Comparison of ENCODE assay signal across 10 mouse cellular contexts in genomic region chr11:3474480-3475115, GRCm38 (mm10). TPM values are rescaled to one million over a fixed set of nuclear protein-coding genes. Genes with fewer than 3 reads are reported as not detected.
A peak's percentile ranks its signal among the peaks of the same experiment; 100 is the strongest.
DNase-seq lines count a peak whose midpoint lies in the region; ATAC-seq and TF ChIP-seq lines count a peak whose summit lies in the region.
"Had no signal": no experiment of that assay in that cellular context is flagged by ENCODE, and none has a peak within 500 bp of the region (broad histone marks: within the 10 kb centered on the region; RNA-seq: fewer than 3 reads in every experiment).

No protein-coding gene starts in this region.

- no peak for TF ChIP-seq EP300 in CH12.LX (IDR thresholded peaks at IDR 0.05; ENCODE audit: low read length)
- no peak for TF ChIP-seq EP300 in liver, embryonic 14.5 days (IDR thresholded peaks at IDR 0.05; ENCODE audit: low read depth)

- CTCF ChIA-PET in Patski (lab: Charles Lee): interaction anchor here (0.9 to 6.6 kb wide), 14 partner anchors 9 to 332 kb away, joined by 3 to 154 read pairs (median 4); partner anchors contain the start of genes Inpp5j and Selenom

- no peaks in the 10 kb centered on the region for H3K4me1 ChIP-seq in kidney, embryonic 16.5 days (ENCODE audit: insufficient read depth, low read length)
- H3K4me1 ChIP-seq in CH12.LX (ENCODE audit: control insufficient read depth in 1 of 2, insufficient read depth in 2 of 2): no peaks in the 10 kb centered on the region
- H3K4me1 ChIP-seq in liver, embryonic 14.5 days (replicated peaks; ENCODE audit: control insufficient read depth in 2 of 2, insufficient read depth in 2 of 2, low read length in 1 of 2): no peaks in the 10 kb centered on the region
- no peaks in the 10 kb centered on the region for H3K4me1 ChIP-seq in forebrain, embryonic 16.5 days (replicated peaks; ENCODE audit: control insufficient read depth, insufficient read depth, low read length)
- H3K4me1 ChIP-seq: forebrain, embryonic 13.5 days; neural tube, embryonic 13.5 days had no signal

- dilution Hi-C loops in CH12.LX (cut with MboI; ENCODE audit: extremely low pct_ligation_motif_present, extremely low pct_unique_long_range_greater_than_20kb, low sequenced_read_pairs): no loop called here

- TF ChIP-seq CTCF in CH12.LX (conservative IDR thresholded peaks at IDR 0.05 in 1 of 2, IDR thresholded peaks at IDR 0.05 in 1 of 2; ENCODE audit: low read depth in 2 of 2, low read length in 2 of 2): peak; percentile 71 to 84
- TF ChIP-seq CTCF in Patski (IDR thresholded peaks at IDR 0.05): peak; percentile 93
- peak; percentile 75 for TF ChIP-seq CTCF in liver, embryonic 14.5 days (IDR thresholded peaks at IDR 0.05; ENCODE audit: low read depth)

- peak; percentile 79 for TF ChIP-seq RAD21 in CH12.LX (IDR thresholded peaks at IDR 0.05; ENCODE audit: low read depth, low read length)

- H3K27me3 ChIP-seq in kidney, embryonic 16.5 days (ENCODE audit: insufficient read depth, low read length): no peaks in the 10 kb centered on the region
- peaks cover 7% of the 10 kb centered on the region for H3K27me3 ChIP-seq in CH12.LX (replicated peaks)
- no peaks in the 10 kb centered on the region for H3K27me3 ChIP-seq in Patski
- no peaks in the 10 kb centered on the region for H3K27me3 ChIP-seq in liver, embryonic 14.5 days (ENCODE audit: control insufficient read depth, insufficient read depth, low read length)
- H3K27me3 ChIP-seq in forebrain, embryonic 16.5 days (replicated peaks; ENCODE audit: control insufficient read depth, insufficient read depth, low read length): no peaks in the 10 kb centered on the region
- H3K27me3 ChIP-seq: forebrain, embryonic 13.5 days had no signal

- no peaks in the 10 kb centered on the region for H3K79me2 ChIP-seq in CH12.LX (replicated peaks; ENCODE audit: control insufficient read depth, extremely low read depth, insufficient read depth, poor library complexity, severe bottlenecking)

- no peaks in the 10 kb centered on the region for H3K9me3 ChIP-seq in kidney, embryonic 16.5 days (ENCODE audit: low read length)
- no peaks in the 10 kb centered on the region for H3K9me3 ChIP-seq in CH12.LX (replicated peaks; ENCODE audit: low read length)
- no peaks in the 10 kb centered on the region for H3K9me3 ChIP-seq in liver, embryonic 14.5 days (ENCODE audit: control insufficient read depth, low read length)
- H3K9me3 ChIP-seq in forebrain, embryonic 16.5 days (ENCODE audit: control insufficient read depth, low read length): no peaks in the 10 kb centered on the region
- H3K9me3 ChIP-seq: forebrain, embryonic 13.5 days; neural tube, embryonic 13.5 days had no signal

- no peaks in the 10 kb centered on the region for H3K36me3 ChIP-seq in kidney, embryonic 16.5 days (ENCODE audit: insufficient read depth, low read length)
- no peaks in the 10 kb centered on the region for H3K36me3 ChIP-seq in CH12.LX (replicated peaks in 1 of 2; ENCODE audit: control insufficient read depth in 1 of 2, insufficient read depth in 1 of 2, low read length in 1 of 2)
- H3K36me3 ChIP-seq in liver, embryonic 14.5 days (replicated peaks; ENCODE audit: control insufficient read depth, insufficient read depth, low read depth): no peaks in the 10 kb centered on the region
- H3K36me3 ChIP-seq in forebrain, embryonic 16.5 days (ENCODE audit: control insufficient read depth, insufficient read depth): no peaks in the 10 kb centered on the region
- H3K36me3 ChIP-seq: neural tube, embryonic 13.5 days had no signal

- ATAC-seq in kidney, embryonic 16.5 days (ENCODE audit: low FRiP score, low TSS enrichment): no peak
- ATAC-seq in Patski: no peak
- 0 out of 2 replicates have a peak, but pooled peaks have one; percentile 10 for ATAC-seq in liver, embryonic 14.5 days (ENCODE audit: insufficient read depth)
- ATAC-seq in forebrain, embryonic 16.5 days: no peak
- ATAC-seq: forebrain, embryonic 13.5 days had no signal

- no peak overlapping the region for H3K27ac ChIP-seq in kidney, embryonic 16.5 days (ENCODE audit: low read length)
- no peak overlapping the region for H3K27ac ChIP-seq in CH12.LX (ENCODE audit: insufficient read depth, low read depth)
- no peak overlapping the region for H3K27ac ChIP-seq in liver, embryonic 14.5 days
- no peak overlapping the region for H3K27ac ChIP-seq in forebrain, embryonic 16.5 days (ENCODE audit: low read length)
- H3K27ac ChIP-seq: forebrain, embryonic 13.5 days; neural tube, embryonic 13.5 days had no signal

- H3K4me3 ChIP-seq in kidney, embryonic 16.5 days (ENCODE audit: low read length): no peak overlapping the region
- H3K4me3 ChIP-seq in CH12.LX (replicated peaks in 1 of 3; ENCODE audit: low read depth in 2 of 3, low read length in 2 of 3, poor library complexity in 1 of 3): no peak overlapping the region
- H3K4me3 ChIP-seq in liver, embryonic 14.5 days (ENCODE audit: insufficient read depth in 1 of 2, low read depth in 2 of 2, low read length in 2 of 2): no peak overlapping the region
- no peak overlapping the region for H3K4me3 ChIP-seq in forebrain, embryonic 16.5 days (replicated peaks; ENCODE audit: low read length)
- H3K4me3 ChIP-seq: forebrain, embryonic 13.5 days; neural tube, embryonic 13.5 days had no signal

- no peak overlapping the region for H3K4me2 ChIP-seq in kidney, embryonic 16.5 days (replicated peaks; ENCODE audit: low read depth, low read length)
- H3K4me2 ChIP-seq in CH12.LX (ENCODE audit: insufficient read depth, low read depth, poor library complexity, severe bottlenecking): no peak overlapping the region
- no peak overlapping the region for H3K4me2 ChIP-seq in liver, embryonic 14.5 days (ENCODE audit: low read depth)
- H3K4me2 ChIP-seq in forebrain, embryonic 16.5 days (ENCODE audit: low read length): no peak overlapping the region
- H3K4me2 ChIP-seq: forebrain, embryonic 13.5 days; neural tube, embryonic 13.5 days had no signal

- TF ChIP-seq POLR2A in CH12.LX (IDR thresholded peaks at IDR 0.05; ENCODE audit: low read depth, low read length): no peak

- POLR2A ChIA-PET in Patski (lab: Charles Lee): interaction anchor here (0.9 to 1.6 kb wide), 2 partner anchors 9 to 40 kb away, joined by 3 to 7 read pairs; partner anchors contain the start of gene Selenom

- H3K9ac ChIP-seq in kidney, embryonic 16.5 days (replicated peaks; ENCODE audit: low read length): no peak overlapping the region
- no peak overlapping the region for H3K9ac ChIP-seq in CH12.LX (ENCODE audit: insufficient read depth, low read depth)
- no peak overlapping the region for H3K9ac ChIP-seq in liver, embryonic 14.5 days (replicated peaks)
- H3K9ac ChIP-seq in forebrain, embryonic 16.5 days (replicated peaks; ENCODE audit: low read depth, low read length): no peak overlapping the region
- H3K9ac ChIP-seq: forebrain, embryonic 13.5 days; neural tube, embryonic 13.5 days had no signal

- DNase-seq in kidney, adult 18-20 months: peak; percentile 50
- DNase-seq in CH12.LX (ENCODE audit: extremely low read depth) (peak; percentile 26), Patski (ENCODE audit: low read depth, low spot score) (no peak)
- no peak for DNase-seq in liver, embryonic 14.5 days (ENCODE audit: low read depth in 3 of 3, low spot score in 3 of 3)
- no peak for DNase-seq in right cerebral cortex, postnatal 36 days (ENCODE audit: low spot score in 2 of 2)

- in situ Hi-C loops in CH12.LX (cut with MboI; ENCODE audit: low pct_ligation_motif_present, low pct_unique_long_range_greater_than_20kb, low sequenced_read_pairs): loop anchor here (5.0 to 10.0 kb wide), 2 partner anchors 53 to 320 kb away; no protein-coding TSS in a partner anchor
- in situ Hi-C loops in Patski (cut with MboI; ENCODE audit: low pct_unique_long_range_greater_than_20kb): loop anchor here (5.0 to 10.0 kb wide), 2 partner anchors 38 to 130 kb away; partner anchors contain the start of gene Selenom

- WGBS in kidney, embryonic 16.5 days: 89% methylated on average over 7 of the region's 7 CpGs
- WGBS in liver, embryonic 14.5 days (ENCODE audit: insufficient replicate concordance): 34% methylated on average over 7 of the region's 7 CpGs
- 88% methylated on average over 6 of the region's 7 CpGs for WGBS in forebrain, embryonic 16.5 days

RNA-seq across cellular contexts. Expression of gene Pla2g3, which starts 13.5 kb away (rescaled TPM):
- 0.32 and 0.56 TPM in 2 replicates for polyA plus RNA-seq in kidney, embryonic 16.5 days (2015; fragmentation: Nextera tagmentation; extraction: Ambion mirVana)
- total RNA-seq in CH12.LX (2012; rRNA removed): not detected in 2 replicates
- total RNA-seq in CH12.LX (2014; rRNA removed): not detected in 2 replicates
- polyA plus RNA-seq in CH12.LX (2012; ENCODE audit: insufficient read length, low read depth): not detected in 2 replicates
- 0.37 TPM for polyA plus RNA-seq in Patski (2021)
- polyA plus RNA-seq in liver, embryonic 14.5 days (2012; rRNA removed): 0.06 and 0.11 TPM in 2 replicates
- polyA plus RNA-seq in liver, embryonic 14.5 days (2014; fragmentation: Nextera tagmentation; extraction: Ambion mirVana): 0.04 and 0.13 TPM in 2 replicates
- polyA plus RNA-seq in forebrain, embryonic 16.5 days (2015; fragmentation: Nextera tagmentation; extraction: Ambion mirVana): 0.89 and 1.0 TPM in 2 replicates
- total RNA-seq: hematopoietic stem cell, adult 5-6 weeks had no signal

RNA-seq across cellular contexts. Expression of gene Rnf185, which starts 22.4 kb away (rescaled TPM):
- polyA plus RNA-seq in kidney, embryonic 16.5 days (2015; fragmentation: Nextera tagmentation; extraction: Ambion mirVana): 45.5 and 47.0 TPM in 2 replicates
- total RNA-seq in CH12.LX (2012; rRNA removed) (15.6 and 15.7 TPM in 2 replicates), CH12.LX (2014; rRNA removed) (22.7 and 26.4 TPM in 2 replicates)
- polyA plus RNA-seq in CH12.LX (2012; ENCODE audit: insufficient read length, low read depth) (25.3 and 26.7 TPM in 2 replicates), Patski (2021) (44.8 TPM)
- 5.0 and 5.5 TPM in 2 replicates for polyA plus RNA-seq in liver, embryonic 14.5 days (2012; rRNA removed)
- 8.5 and 9.2 TPM in 2 replicates for polyA plus RNA-seq in liver, embryonic 14.5 days (2014; fragmentation: Nextera tagmentation; extraction: Ambion mirVana)
- polyA plus RNA-seq in forebrain, embryonic 16.5 days (2015; fragmentation: Nextera tagmentation; extraction: Ambion mirVana): 42.6 and 43.2 TPM in 2 replicates

RNA-seq across cellular contexts. Expression of gene Inpp5j, which starts 30.0 kb away (rescaled TPM):
- polyA plus RNA-seq in kidney, embryonic 16.5 days (2015; fragmentation: Nextera tagmentation; extraction: Ambion mirVana): 2.8 and 3.1 TPM in 2 replicates
- total RNA-seq in CH12.LX (2012; rRNA removed): not detected in 2 replicates
- not detected in 2 replicates for total RNA-seq in CH12.LX (2014; rRNA removed)
- polyA plus RNA-seq in CH12.LX (2012; ENCODE audit: insufficient read length, low read depth): not detected in 2 replicates
- polyA plus RNA-seq in Patski (2021): 9.6 TPM
- polyA plus RNA-seq in liver, embryonic 14.5 days (2012; rRNA removed): 0.23 and 0.31 TPM in 2 replicates
- polyA plus RNA-seq in liver, embryonic 14.5 days (2014; fragmentation: Nextera tagmentation; extraction: Ambion mirVana): 0.27 and 0.38 TPM in 2 replicates
- polyA plus RNA-seq in forebrain, embryonic 16.5 days (2015; fragmentation: Nextera tagmentation; extraction: Ambion mirVana): 2.9 and 4.9 TPM in 2 replicates
- total RNA-seq: hematopoietic stem cell, adult 5-6 weeks had no signal

RNA-seq across cellular contexts. Expression of gene Selenom, which starts 39.9 kb away (rescaled TPM):
- 113 and 114 TPM in 2 replicates for polyA plus RNA-seq in kidney, embryonic 16.5 days (2015; fragmentation: Nextera tagmentation; extraction: Ambion mirVana)
- total RNA-seq in CH12.LX (2012; rRNA removed): 29.6 and 33.0 TPM in 2 replicates
- total RNA-seq in CH12.LX (2014; rRNA removed): 4.9 and 7.1 TPM in 2 replicates
- 4.1 and 5.5 TPM in 2 replicates for polyA plus RNA-seq in CH12.LX (2012; ENCODE audit: insufficient read length, low read depth)
- 65.1 TPM for polyA plus RNA-seq in Patski (2021)
- 8.5 and 12.2 TPM in 2 replicates for polyA plus RNA-seq in liver, embryonic 14.5 days (2012; rRNA removed)
- polyA plus RNA-seq in liver, embryonic 14.5 days (2014; fragmentation: Nextera tagmentation; extraction: Ambion mirVana): 9.4 and 10.3 TPM in 2 replicates
- 39.5 and 52.0 TPM in 2 replicates for polyA plus RNA-seq in forebrain, embryonic 16.5 days (2015; fragmentation: Nextera tagmentation; extraction: Ambion mirVana)

Comparison
In these comparisons a context has a peak if more than half of its experiments do, and no peak if none do; other contexts are left out.
1. DNase-seq: peak in kidney, adult 18-20 months (single experiment) and CH12.LX (single experiment); none in Patski (single experiment), liver, embryonic 14.5 days (0 of 3) and right cerebral cortex, postnatal 36 days (0 of 2).
2. Peak in every context shown above with its lines, with median percentiles within 50 percentile points of each other: CTCF ChIP-seq.